Mouse (Mus musculus) myocyte (in vitro differentiated cells): ENCODE data around the gene Ngrn. TPM values are rescaled to one million over a fixed set of nuclear protein-coding genes. Genes with fewer than 3 reads are reported as not detected.

ENCODE experiments used
- H3K27me3 ChIP-seq: one replicate; pipeline ENCODE4 v1.6.1; 2011; ENCODE audit not compliant: control insufficient read depth, insufficient read depth, insufficient read length
- H3K36me3 ChIP-seq: one replicate; pipeline ENCODE4 v1.6.1; 2011; ENCODE audit not compliant: control insufficient read depth, insufficient read depth
- H3K4me2 ChIP-seq: one replicate; pipeline ENCODE4 v1.6.1; 2011; ENCODE audit warnings: low read depth, control low read depth
- H3K4me3 ChIP-seq: one replicate; pipeline ENCODE4 v1.5.1; 2011; ENCODE audit warnings: mild to moderate bottlenecking, control low read depth, moderate library complexity
- H3K79me2 ChIP-seq: one replicate; pipeline ENCODE4 v1.6.1; 2011; ENCODE audit not compliant: control insufficient read depth, insufficient read depth
- H3ac ChIP-seq: one replicate; pipeline ENCODE4 v1.6.1; 2011; ENCODE audit not compliant: control insufficient read depth, insufficient read length
- CEBPB ChIP-seq: IDR thresholded peaks from 2 replicates; pipeline ENCODE4 v1.6.1; 2011; ENCODE audit warnings: mild to moderate bottlenecking, moderate library complexity; ENCODE audit not compliant: poor library complexity, insufficient read depth, severe bottlenecking
- E2F4 ChIP-seq: IDR thresholded peaks from one replicate; pipeline ENCODE4 v1.6.1; 2011; ENCODE audit warnings: mild to moderate bottlenecking, control low read depth, moderate library complexity; ENCODE audit not compliant: insufficient read depth
- MAX ChIP-seq: IDR thresholded peaks from one replicate; pipeline ENCODE4 v1.6.1; 2011; ENCODE audit warnings: low read depth, mild to moderate bottlenecking, control low read depth
- MYOD1 ChIP-seq, 3 experiments: IDR thresholded peaks; one replicate each; pipeline ENCODE4 v1.6.1; 2011; ENCODE audit warnings: control low read depth in 2 of 3, low read depth in 2 of 3, mild to moderate bottlenecking in 2 of 3, moderate library complexity in 1 of 3; ENCODE audit not compliant: insufficient read length in 2 of 3, control insufficient read depth in 1 of 3
- MYOG ChIP-seq, 3 experiments: IDR thresholded peaks; one replicate each; pipeline ENCODE4 v1.6.1; 2011; ENCODE audit warnings: control low read depth in 2 of 3, low read depth in 2 of 3, mild to moderate bottlenecking in 2 of 3; ENCODE audit not compliant: insufficient read length in 2 of 3, control insufficient read depth in 1 of 3, insufficient read depth in 1 of 3
- POLR2A ChIP-seq: IDR thresholded peaks from one replicate; pipeline ENCODE4 v1.6.1; 2011; ENCODE audit warnings: low read depth, mild to moderate bottlenecking, control low read depth, moderate library complexity; ENCODE audit not compliant: insufficient read length
- POLR2AphosphoS2 ChIP-seq: IDR thresholded peaks from one replicate; pipeline ENCODE4 v1.6.1; 2011; ENCODE audit warnings: low read depth, control low read depth; ENCODE audit not compliant: insufficient read length
- REST ChIP-seq: IDR thresholded peaks from one replicate; pipeline ENCODE4 v1.6.1; 2011; ENCODE audit warnings: mild to moderate bottlenecking, control low read depth, moderate library complexity; ENCODE audit not compliant: insufficient read depth, insufficient read length
- SRF ChIP-seq: IDR thresholded peaks from one replicate; pipeline ENCODE4 v1.6.1; 2011; ENCODE audit warnings: low read depth; ENCODE audit not compliant: control insufficient read depth, insufficient read length
- TCF12 ChIP-seq: IDR thresholded peaks from one replicate; pipeline ENCODE4 v1.6.1; 2011; ENCODE audit warnings: mild to moderate bottlenecking, control low read depth; ENCODE audit not compliant: poor library complexity, insufficient read depth, severe bottlenecking
- TCF3 ChIP-seq: IDR thresholded peaks from one replicate; pipeline ENCODE4 v1.6.1; 2011; ENCODE audit warnings: low read depth, control low read depth; ENCODE audit not compliant: insufficient read length
- USF1 ChIP-seq: IDR thresholded peaks from one replicate; pipeline ENCODE4 v1.6.1; 2011; ENCODE audit warnings: low read depth, mild to moderate bottlenecking, control low read depth, moderate library complexity
- polyA plus RNA-seq: library from polyadenylated mRNA; unstranded; fragments of >200 nt; fragmentation: generic; extraction: Trizol; gene quantifications from one replicate; pipeline ENCODE4 v1.2.1, GENCODE M21; 2012; ENCODE audit warnings: missing spikeins

Gene Ngrn
- polyA plus RNA-seq: 55.0 TPM

- TF ChIP-seq MAX (no peak), REST (no peak), POLR2A (peak; percentile 82), TCF3 (no peak), CEBPB (no peak), E2F4 (no peak), POLR2AphosphoS2 (no peak), SRF (no peak)
- Histone ChIP-seq H3K4me3 (peak within 1 kb of the TSS; percentile 86), H3K4me2 (peak within 1 kb of the TSS; percentile 71), H3K36me3 (peaks cover 7% of the 10 kb centered on the region), H3K79me2 (peaks cover 28% of the 10 kb centered on the region), H3ac (peak within 1 kb of the TSS; percentile 64), H3K27me3 (no peaks in the 10 kb centered on the region)
These were observed at the start of gene Ngrn for GRCm38 (mm10) chr7:80260625-80261371. TSS of gene Ngrn (plus strand) at chr7:80261215.

GRCm38 (mm10) chr7:80213604-80214003 is 47.4 kb upstream of the Ngrn start:
- TF ChIP-seq TCF12: no peak
- TF ChIP-seq CEBPB: no peak
- no peak for TF ChIP-seq REST
- peaks cover 7% of the 10 kb centered on the region for H3K36me3 ChIP-seq
- H3ac ChIP-seq: no peak overlapping the region
- H3K27me3 ChIP-seq: no peaks in the 10 kb centered on the region
- H3K79me2 ChIP-seq: peaks cover 27% of the 10 kb centered on the region
- no peak overlapping the region for H3K4me2 ChIP-seq
- no peak overlapping the region for H3K4me3 ChIP-seq

GRCm38 (mm10) chr7:80214459-80214858 is 46.6 kb upstream of the Ngrn start:
- Histone ChIP-seq H3K27me3 (no peaks in the 10 kb centered on the region), H3K79me2 (peaks cover 19% of the 10 kb centered on the region), H3K4me3 (no peak overlapping the region), H3K4me2 (no peak overlapping the region), H3K36me3 (peaks cover 13% of the 10 kb centered on the region), H3ac (no peak overlapping the region)
- TF ChIP-seq MYOD1 (IDR thresholded peaks at IDR 0.05; ENCODE audit: control insufficient read depth in 1 of 3, insufficient read length in 2 of 3, low read depth in 2 of 3): no peak
- no peak for TF ChIP-seq POLR2AphosphoS2
- no peak for TF ChIP-seq CEBPB
- TF ChIP-seq MAX: no peak
- no peak for TF ChIP-seq TCF3
- TF ChIP-seq SRF: no peak
- no peak for TF ChIP-seq USF1
- no peak for TF ChIP-seq REST
- no peak for TF ChIP-seq E2F4
- no peak for TF ChIP-seq MYOG (IDR thresholded peaks at IDR 0.05; ENCODE audit: control insufficient read depth in 1 of 3, insufficient read depth in 1 of 3, insufficient read length in 2 of 3, low read depth in 2 of 3)
- TF ChIP-seq POLR2A: no peak
- no peak for TF ChIP-seq TCF12

- H3ac ChIP-seq: no peak overlapping the region
- H3K4me3 ChIP-seq: no peak overlapping the region
- no peaks in the 10 kb centered on the region for H3K27me3 ChIP-seq
- H3K79me2 ChIP-seq: peaks cover 11% of the 10 kb centered on the region
- H3K36me3 ChIP-seq: peaks cover 15% of the 10 kb centered on the region
- H3K4me2 ChIP-seq: no peak overlapping the region
- TF ChIP-seq MYOD1 (IDR thresholded peaks at IDR 0.05; ENCODE audit: control insufficient read depth in 1 of 3, insufficient read length in 2 of 3, low read depth in 2 of 3) (no peak), SRF (no peak), REST (no peak), POLR2AphosphoS2 (no peak), USF1 (no peak), POLR2A (no peak), MAX (no peak)
These were observed 45.6 kb upstream of the Ngrn start for GRCm38 (mm10) chr7:80215398-80215797.

GRCm38 (mm10) chr7:80216566-80216965 is 44.4 kb upstream of the Ngrn start:
- H3K79me2 ChIP-seq: peaks cover 3% of the 10 kb centered on the region
- H3ac ChIP-seq: no peak overlapping the region
- no peak overlapping the region for H3K4me2 ChIP-seq
- no peaks in the 10 kb centered on the region for H3K27me3 ChIP-seq
- H3K36me3 ChIP-seq: peaks cover 15% of the 10 kb centered on the region
- TF ChIP-seq USF1 (no peak), TCF12 (no peak), MYOD1 (IDR thresholded peaks at IDR 0.05; ENCODE audit: control insufficient read depth in 1 of 3, insufficient read length in 2 of 3, low read depth in 2 of 3) (no peak), MYOG (IDR thresholded peaks at IDR 0.05; ENCODE audit: control insufficient read depth in 1 of 3, insufficient read depth in 1 of 3, insufficient read length in 2 of 3, low read depth in 2 of 3) (no peak), E2F4 (no peak), REST (no peak), POLR2AphosphoS2 (no peak), CEBPB (no peak), TCF3 (no peak), MAX (no peak), POLR2A (no peak), SRF (no peak)
- no peak overlapping the region for H3K4me3 ChIP-seq
